Mouse (Mus musculus) thymus, postnatal 4 days (tissue): Measurements from ENCODE around the gene Gm28035.
A peak's percentile ranks its signal among the peaks of the same experiment; 100 is the strongest.

ENCODE experiments used
- DNase-seq: peaks from one replicate; pipeline ENCODE4 v3.0.0; 2021

The Gm28035 gene

DNA sequence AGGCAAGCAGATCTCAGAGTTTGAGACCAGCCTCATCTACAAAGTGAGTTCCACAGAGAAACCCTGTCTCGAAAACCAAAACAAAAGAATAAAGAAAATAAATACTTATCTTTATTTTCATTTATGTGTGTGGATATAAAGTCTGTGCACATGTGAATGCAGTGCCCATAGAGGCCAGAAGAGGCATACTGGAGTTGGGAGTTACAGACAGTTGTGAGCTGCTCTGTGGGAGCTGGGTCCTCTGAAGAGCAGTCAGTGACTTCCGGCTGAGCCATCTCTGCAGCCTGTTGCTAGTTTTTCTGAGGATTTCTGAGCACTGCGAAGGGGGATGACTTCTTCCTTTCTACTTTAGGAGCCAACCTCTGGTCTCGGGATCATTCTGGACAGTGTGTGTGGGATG lies 75.8 kb downstream of the Gm28035 start:
- DNase-seq = peak; percentile 16

DNA sequence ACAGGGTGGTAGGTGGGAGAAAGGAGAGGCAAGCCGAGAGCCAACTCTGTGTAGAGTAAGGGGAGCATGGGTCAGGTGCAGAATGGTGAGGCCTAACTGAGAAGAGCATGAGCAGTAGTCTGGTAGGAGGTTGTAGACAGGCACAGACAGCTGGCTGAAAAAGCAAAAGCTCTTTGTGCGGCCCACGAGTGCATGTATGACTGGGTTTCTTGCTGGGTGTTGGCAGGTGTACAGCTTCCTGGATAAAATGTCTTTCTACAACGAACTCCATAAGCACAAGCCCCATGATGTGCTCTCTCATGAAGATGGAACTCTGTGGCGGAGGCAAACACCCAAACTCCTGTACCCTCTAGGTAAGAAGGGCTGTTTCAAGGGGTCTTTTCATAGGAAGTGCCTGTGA lies 76.6 kb downstream of the Gm28035 start:
- DNase-seq = no peak

DNA sequence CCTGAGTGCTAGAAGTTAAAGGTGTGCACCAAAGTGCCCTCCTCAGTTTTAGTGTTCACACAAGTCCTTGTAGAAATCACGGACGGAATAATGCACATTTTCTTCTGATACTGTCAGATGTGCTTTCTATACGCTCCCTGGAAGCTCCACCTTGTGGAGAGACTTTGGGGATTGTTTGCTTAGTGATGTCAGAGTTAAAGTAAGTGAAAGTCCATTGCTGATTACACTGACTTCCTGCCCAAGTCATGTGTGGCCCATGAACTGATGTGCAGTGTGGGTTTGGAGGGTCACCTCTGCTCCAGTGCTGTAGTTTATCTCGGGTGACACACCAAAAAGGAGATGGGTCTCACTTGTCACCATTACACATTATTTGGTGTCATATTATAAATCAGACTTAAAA lies 78.9 kb downstream of the Gm28035 start:
- no peak for DNase-seq

DNA sequence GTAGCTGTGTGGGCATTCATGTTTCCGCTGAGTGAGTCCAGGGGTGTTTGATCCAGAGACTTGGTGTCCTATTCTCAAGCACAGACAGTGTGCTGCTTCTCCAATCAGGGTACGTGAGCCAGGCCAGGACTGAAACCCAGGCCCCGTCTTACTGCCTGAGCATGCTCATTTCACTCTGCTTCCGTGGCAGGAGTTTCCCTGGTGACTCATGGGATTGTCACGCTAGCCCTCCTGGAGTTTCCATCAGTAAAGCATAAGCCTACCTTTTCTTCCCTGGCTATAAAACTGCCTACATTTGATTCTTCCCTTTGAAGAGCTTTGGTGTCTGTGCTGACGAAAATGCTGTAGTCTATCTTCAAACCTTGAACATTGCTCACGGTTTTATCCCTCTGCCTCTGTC lies 82.7 kb downstream of the Gm28035 start:
- no peak for DNase-seq

DNA sequence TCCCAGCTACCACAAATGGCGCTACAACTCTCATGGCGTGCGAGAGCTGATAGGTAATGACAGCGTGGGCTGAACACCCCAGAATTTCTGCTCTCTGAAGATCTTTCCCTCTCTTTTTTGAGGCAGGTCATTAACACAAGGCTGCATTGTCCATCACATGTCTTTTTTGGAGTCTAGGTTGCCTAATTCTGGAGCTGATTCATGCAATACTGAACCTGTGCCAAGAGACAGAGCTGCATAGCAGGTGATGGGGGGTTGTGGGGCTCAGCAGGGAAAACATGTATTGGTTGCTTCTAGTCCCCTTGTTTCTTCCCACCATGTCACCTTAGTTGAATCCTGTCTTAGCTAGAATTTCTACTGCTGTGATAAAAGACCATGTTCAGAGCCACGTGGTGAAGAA lies 84.9 kb downstream of the Gm28035 start:
- DNase-seq = no peak

DNA sequence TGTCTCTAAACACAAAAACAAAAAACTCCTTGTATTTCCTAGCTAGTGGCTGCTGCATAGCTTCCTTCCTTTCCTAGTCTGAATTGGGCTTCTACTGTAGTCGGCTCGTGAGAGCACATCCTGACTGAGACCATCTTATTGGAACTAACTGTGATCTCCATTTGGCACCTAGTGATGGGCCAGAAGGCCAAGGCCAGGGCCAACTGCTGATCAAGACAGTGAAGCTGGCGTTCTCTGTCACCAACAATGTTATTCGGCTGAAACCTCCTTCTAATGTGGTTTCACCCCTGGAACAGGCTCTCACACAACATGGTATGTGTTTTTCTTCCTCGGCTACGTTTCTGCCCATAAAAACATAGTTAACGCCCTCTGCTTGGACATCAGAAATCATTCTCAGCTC lies 86.9 kb downstream of the Gm28035 start:
- no peak for DNase-seq

DNA sequence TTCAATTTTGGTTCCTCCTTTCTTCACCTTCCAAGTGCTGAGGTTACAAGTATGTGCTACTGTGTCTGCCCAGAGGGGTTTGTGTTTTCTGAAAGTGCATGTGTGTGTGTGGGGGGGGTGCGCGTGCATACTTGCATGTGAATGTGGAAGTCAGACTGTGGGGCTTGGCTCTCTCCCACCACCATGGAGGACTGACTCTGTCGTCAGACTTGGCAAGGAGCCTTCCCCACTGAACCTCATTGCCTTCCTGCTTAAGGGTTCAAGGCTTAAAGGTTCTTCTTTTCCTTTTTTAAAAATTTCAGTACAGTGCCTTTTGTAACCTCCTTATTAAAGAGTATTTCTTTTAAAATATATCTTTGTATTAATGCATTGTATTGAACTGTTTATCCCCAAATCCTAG lies 88.4 kb downstream of the Gm28035 start:
- DNase-seq = no peak
